Mouse (Mus musculus): ENCODE results near the gene Babam2. TPM values are rescaled to one million over a fixed set of nuclear protein-coding genes. Genes with fewer than 3 reads are reported as not detected.
"Not testable (repeated sequence)": the region's sequence is repeated elsewhere in the genome, so short reads cannot be mapped to it uniquely, and the experiment has no call there.

The Babam2 gene
- total RNA-seq, 2 experiments from 2014 or later = 44.7 to 46.5 TPM

GRCm38 (mm10) chr5:31771921-31772320, 74.4 kb downstream of the Babam2 start:
- no peak for DNase-seq (ENCODE audit: low spot score in 2 of 2)

DNA sequence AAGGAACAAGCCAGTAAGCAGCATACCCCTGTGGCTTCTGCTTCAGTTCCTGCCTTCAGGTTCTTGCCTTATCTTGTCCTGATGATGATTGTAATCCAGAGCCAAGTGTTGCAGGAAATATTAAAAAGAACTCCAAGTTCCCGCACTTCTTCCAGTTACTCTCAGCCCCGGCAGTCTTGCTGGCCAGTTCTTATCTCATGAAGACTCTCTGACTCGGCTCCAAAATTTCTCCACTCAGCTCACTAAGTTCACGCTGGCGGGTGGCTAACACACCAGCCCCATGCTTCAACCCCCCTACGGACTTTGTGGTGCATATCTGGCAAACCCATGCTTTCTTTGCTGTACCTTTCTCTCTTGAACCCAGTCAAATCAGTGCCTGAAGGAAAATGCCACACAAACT, 77.5 kb downstream of the Babam2 start:
- DNase-seq (ENCODE audit: low spot score in 2 of 2) = no peak

GRCm38 (mm10) chr5:31781624-31782023, 84.1 kb downstream of the Babam2 start:
- no peak for DNase-seq (ENCODE audit: low spot score in 2 of 2)

- DNase-seq (ENCODE audit: low spot score in 2 of 2) = no peak
Observed at GRCm38 (mm10) chr5:31787201-31787600, 89.7 kb downstream of the Babam2 start.

GRCm38 (mm10) chr5:31787622-31788021, 90.1 kb downstream of the Babam2 start:
- DNase-seq (ENCODE audit: low spot score in 2 of 2) = no peak

- no peak for DNase-seq (ENCODE audit: low spot score in 2 of 2)
Observed at GRCm38 (mm10) chr5:31792338-31792737, 94.9 kb downstream of the Babam2 start.

DNA sequence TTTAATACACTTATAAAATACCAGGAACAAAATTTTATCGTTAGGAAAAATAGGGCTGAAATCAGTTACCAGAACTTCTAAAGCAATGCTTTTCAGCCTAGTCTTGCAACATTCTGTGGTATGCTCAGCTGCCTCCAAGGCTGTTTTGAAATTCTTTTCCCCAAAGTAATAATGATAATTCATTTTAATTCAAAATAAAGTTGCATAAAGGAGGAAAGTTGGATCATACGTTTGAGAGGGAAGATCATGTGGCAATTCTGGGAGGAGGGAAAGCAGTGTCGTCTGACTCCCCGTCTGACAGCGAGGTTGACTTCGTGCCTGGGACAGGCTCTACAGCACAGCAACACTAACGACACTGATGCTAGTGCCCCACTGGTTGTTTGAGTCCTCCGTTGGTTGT, 95.4 kb downstream of the Babam2 start:
- no peak for DNase-seq (ENCODE audit: low spot score in 2 of 2)

GRCm38 (mm10) chr5:31795414-31795813, 97.9 kb downstream of the Babam2 start:
- DNase-seq (ENCODE audit: low spot score in 2 of 2) = no peak

GRCm38 (mm10) chr5:31796979-31797378, 99.5 kb downstream of the Babam2 start:
- no peak for DNase-seq (ENCODE audit: low spot score in 2 of 2)

DNA sequence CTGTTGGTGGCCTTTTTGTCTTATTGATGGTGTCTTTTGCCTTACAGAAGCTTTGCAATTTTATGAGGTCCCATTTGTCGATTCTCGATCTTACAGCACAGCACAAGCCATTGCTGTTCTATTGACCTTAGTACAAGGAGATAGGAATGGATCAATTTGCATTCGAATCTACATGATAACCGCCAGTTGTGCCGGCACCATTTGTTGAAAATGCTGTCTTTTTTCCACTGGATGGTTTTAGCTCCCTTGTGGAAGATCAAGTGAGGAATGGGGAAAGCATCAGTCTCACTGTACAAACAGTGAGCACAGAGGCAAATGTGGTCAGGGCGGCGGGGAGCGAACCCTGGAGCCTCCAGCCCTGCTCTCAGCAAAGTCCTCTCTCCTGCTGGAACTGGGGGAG, 106.7 kb downstream of the Babam2 start:
- not testable (repeated sequence) for DNase-seq (ENCODE audit: low spot score in 2 of 2)

- DNase-seq (ENCODE audit: low spot score in 2 of 2) = no peak
Observed at GRCm38 (mm10) chr5:31804751-31805150, 107.3 kb downstream of the Babam2 start.

- DNase-seq (ENCODE audit: low spot score in 2 of 2) = no peak
Observed at GRCm38 (mm10) chr5:31807312-31807711, 109.8 kb downstream of the Babam2 start.

GRCm38 (mm10) chr5:31808271-31808670, 110.8 kb downstream of the Babam2 start:
- DNase-seq (ENCODE audit: low spot score in 2 of 2) = no peak

DNA sequence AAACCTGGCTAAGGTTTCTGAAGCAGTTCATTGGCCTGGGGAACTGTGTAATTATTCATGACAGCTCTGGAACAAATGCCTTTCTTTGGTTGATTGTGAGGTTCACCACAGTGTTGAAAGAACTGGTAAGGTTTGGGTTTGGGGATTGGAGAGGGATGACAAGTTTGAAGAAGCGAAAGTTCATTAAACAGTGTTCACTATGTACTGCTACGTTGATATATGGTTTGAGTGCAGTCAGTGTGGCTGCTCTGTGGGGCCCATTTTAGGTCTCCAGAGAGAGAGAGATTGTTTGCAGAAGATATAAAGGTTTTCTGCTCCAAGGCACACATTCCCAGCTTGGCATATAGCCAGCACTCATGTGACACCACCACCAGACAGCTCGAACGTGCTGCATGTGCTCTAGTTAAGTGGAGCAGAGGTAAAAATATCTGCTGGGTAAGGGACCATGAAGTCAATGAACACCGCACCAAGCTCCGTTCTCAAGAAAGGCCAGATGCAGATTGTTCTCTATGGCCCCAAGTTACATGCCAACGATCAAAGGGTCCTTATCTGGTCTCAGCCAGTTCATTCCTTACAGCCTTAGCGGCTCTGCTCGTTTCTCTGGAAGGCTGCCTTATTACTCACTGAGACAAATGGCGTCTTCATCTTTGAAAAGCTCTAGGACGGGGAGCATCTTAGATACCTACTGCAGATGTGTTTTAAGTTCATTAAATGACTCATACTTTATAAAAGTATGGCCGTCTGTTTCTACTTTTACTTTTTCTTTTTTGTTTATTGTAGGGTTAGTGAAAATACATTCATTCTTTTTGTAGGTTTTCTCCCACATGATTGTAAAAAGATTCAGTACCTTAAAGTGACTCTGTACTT, 113.5 kb downstream of the Babam2 start:
- DNase-seq (ENCODE audit: low spot score in 2 of 2) = no peak

DNA sequence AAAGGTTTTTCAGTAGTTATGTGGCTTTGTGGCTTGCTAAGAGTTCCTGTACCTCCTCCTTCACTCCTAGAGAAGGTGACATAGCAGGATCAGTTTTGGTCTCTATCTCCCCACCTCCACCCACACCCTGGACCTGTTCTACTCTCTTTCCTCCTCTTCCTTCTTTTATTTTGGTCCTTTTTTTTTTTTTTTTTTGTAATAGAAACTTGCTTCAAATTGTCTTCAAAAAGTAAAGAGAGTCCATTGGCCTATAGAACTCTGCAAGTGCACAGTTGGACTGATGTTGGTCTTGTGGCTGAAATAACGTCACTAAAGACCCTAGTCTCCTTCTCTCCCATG, 114.1 kb downstream of the Babam2 start:
- no peak for DNase-seq (ENCODE audit: low spot score in 2 of 2)

- no peak for DNase-seq (ENCODE audit: low spot score in 2 of 2)
Observed at GRCm38 (mm10) chr5:31813156-31813675, 115.7 kb downstream of the Babam2 start.

- DNase-seq (ENCODE audit: low spot score in 2 of 2) = no peak
Observed at GRCm38 (mm10) chr5:31814068-31814467, 116.6 kb downstream of the Babam2 start.

- DNase-seq (ENCODE audit: low spot score in 2 of 2) = no peak
Observed at GRCm38 (mm10) chr5:31815129-31815528, 117.6 kb downstream of the Babam2 start.

DNA sequence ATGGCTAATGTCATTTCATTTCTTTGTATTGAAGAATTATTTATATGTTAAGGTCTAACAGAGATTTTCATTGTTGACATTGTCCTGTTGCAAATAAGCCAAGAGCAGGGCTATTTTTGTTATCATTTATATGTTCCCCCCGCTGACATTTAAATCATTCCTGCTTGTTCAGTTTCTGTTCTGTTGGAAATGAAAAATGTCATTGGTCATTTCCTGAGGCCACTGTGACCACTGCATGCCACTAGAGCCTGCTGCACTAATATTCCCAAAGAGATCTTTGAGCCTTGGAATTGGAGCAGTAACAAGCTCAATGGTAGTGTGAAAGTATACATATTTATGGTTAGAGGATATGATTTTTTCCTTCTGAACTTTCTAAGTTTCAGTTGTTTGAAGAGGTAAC, 118.6 kb downstream of the Babam2 start:
- no peak for DNase-seq (ENCODE audit: low spot score in 2 of 2)

DNA sequence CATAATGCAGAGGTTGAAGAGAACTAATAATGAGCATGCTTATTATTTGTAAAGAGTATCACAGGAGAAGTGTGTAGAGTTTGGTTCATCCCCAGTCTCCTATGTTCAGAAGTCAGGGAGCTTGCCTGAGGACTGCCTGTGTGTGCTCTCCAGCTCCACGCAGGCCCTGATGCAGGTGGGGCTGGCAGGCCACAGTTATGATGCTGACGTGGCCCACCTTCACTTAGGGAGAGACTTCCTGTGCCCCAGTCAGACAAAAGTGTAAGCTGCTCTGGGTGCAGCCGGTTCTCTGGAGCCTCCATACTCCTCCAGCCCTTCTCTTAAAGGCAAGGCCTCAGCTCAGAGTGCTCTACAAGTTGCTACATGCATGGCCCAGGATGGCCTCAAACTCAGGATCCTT, 123.3 kb downstream of the Babam2 start:
- no peak for DNase-seq (ENCODE audit: low spot score in 2 of 2)

DNA sequence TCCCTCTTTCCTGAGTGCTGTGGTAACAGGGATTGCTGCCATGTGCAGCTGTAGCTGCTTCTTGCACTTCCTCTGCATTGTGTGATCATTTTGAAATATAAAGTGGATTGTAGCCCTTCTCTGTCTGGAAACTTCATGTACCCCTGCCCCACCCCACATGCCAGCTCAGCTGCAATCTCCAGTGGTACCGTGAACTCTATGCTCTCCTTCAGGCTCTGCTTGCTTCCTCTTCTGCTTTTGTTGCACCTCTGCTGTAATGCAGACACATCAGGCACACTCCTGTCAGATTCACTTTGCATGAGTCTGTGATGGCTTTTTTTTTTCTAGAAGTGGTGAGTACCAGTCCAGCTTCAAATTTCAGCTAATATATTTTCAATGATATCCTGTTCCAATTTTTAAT, 123.7 kb downstream of the Babam2 start:
- DNase-seq (ENCODE audit: low spot score in 2 of 2) = no peak

- no peak for DNase-seq (ENCODE audit: low spot score in 2 of 2)
Observed at GRCm38 (mm10) chr5:31823673-31824072, 126.2 kb downstream of the Babam2 start.

DNA sequence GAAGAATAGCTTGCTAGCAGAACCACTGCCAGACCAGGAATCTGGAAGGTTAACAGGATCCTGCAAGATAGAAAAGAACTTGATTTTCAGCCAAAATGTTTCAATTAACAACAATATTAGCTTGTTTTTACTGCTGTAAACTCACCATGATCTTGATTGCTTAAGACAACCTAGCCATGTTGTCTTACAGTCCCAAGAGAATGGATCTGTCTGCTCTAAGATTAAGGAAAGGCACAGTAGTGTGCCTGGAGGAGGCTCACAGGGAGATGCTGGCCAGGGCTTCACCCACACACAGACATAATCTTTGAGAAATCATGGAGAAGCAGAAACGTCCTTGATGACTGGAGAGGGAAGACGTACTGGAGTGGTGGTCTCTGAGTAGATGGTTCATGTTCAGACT, 126.6 kb downstream of the Babam2 start:
- DNase-seq (ENCODE audit: low spot score in 2 of 2) = no peak
